Mouse (Mus musculus) retina, embryonic 14.5 days (tissue): Measurements from ENCODE around the gene Tmem245.
"Not testable (repeated sequence)": the region's sequence is repeated elsewhere in the genome, so short reads cannot be mapped to it uniquely, and the experiment has no call there.

ENCODE experiments used
- DNase-seq: peaks from one replicate; pipeline ENCODE4 v3.0.0-alpha.2; 2015; ENCODE audit warnings: low spot score

Tmem245 gene

GRCm38 (mm10) chr4:56926971-56927370 is 20.3 kb downstream of the Tmem245 start:
- DNase-seq, result no peak

DNA sequence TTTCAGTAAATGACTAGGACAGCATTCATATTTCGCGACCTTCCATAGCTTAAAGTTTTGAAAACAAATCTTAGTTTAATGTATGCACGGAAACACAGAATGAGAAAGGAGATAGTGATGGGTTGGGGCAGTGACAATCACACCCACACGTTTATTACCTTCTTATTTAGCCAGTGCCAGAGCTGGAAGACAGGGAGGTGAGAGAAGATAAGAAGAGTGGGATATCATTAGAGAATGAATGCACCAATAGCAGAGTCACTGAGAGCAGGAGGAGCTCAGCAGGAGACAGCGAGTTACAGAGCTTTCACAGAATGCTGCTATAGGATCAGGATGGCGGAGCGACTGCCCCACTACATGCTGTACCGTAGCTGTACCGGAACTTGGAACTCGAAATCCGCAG is 25.0 kb downstream of the Tmem245 start:
- DNase-seq, result no peak

DNA sequence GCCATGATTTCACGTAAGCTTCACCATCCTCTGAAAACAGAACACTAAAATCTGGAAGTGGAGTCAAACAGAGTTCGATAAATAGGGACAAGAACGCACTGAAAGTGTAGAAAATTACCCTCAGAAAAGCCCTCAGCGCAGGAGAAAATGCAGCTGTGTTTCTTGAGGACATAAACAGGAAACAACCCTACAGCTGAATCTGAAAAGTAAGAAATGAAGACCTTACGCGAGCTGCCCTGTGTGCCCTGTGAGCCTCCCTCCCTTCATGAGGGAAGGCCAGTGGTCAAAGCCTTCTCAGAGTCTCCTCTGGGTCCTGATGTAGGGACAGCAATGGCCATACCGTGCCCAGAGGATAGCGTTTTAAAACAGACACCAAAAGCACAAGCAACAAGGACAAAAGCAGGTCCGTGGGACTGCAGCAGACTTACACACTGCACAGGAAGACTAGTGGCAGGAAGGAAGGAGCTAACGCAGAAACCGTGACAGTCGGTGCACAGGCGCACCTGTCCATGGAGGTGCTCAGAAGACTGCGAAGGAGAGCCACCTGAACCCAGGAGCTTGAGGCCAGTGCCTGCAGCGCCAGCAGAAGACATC is 31.4 kb downstream of the Tmem245 start:
- DNase-seq, result no peak

DNA sequence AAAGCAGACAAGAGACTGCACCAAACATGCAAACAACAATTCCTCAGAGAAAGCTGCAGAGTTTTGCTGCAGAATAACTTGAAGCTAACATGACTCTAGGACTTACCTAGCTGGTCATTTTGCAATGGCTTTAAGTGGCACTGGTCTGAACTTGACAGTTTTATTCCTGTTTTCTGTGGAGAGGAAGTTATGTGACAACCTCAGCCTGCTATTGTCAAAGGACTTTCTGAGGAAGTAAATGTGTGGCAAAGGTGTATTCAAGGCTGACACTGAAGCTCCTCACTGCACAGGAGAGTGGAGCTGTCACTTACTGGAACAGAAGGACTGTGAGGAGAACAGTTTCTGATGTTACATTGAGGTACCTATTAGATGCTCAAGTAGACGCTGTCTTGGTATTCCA is 32.5 kb downstream of the Tmem245 start:
- no peak for DNase-seq

- no peak for DNase-seq
Observed at GRCm38 (mm10) chr4:56914338-56914737, 32.9 kb downstream of the Tmem245 start.

GRCm38 (mm10) chr4:56912382-56913001 is 34.7 kb downstream of the Tmem245 start:
- DNase-seq, result no peak

DNA sequence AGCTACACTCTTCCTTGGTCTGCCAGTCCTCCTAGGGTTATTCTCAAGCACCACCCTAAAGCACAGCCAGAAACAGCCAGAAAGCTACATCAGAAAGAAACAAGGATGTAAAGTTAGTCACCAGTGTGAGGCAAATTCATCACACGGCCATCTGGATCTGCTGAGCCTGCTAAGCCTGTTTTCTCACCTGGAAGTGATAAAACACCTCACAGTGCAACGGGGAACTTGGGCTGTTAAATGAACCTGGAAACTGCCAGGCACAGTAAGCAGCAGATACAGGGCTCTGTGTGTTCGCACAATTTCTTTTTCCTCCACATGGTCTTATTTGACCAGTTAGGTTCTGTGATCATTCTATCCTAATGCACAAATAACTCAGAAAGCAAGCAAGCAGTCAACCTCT is 37.7 kb downstream of the Tmem245 start:
- DNase-seq, result no peak

GRCm38 (mm10) chr4:56907671-56908070 is 39.6 kb downstream of the Tmem245 start:
- DNase-seq, result no peak

DNA sequence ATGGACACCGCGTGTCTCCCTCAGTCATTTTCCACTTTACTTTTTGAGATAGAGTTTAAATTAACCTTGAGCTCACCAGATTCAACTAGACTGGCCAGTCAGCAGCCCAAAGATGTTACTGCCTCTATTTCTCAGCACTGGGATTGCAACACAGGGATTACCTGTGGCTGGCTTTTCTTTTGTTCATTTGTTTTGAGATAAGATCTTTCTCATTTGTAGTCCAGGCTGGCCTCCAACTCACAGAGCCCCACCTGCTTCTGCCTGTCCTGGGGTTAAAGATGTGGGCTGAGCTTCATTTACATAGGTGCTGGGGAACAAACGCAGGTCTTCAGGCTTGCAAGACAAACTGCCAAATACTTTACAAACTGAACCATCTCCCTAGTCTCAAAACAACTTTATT is 40.3 kb downstream of the Tmem245 start:
- DNase-seq, result no peak

- DNase-seq, result no peak
Observed at GRCm38 (mm10) chr4:56905507-56905906, 41.7 kb downstream of the Tmem245 start.

DNA sequence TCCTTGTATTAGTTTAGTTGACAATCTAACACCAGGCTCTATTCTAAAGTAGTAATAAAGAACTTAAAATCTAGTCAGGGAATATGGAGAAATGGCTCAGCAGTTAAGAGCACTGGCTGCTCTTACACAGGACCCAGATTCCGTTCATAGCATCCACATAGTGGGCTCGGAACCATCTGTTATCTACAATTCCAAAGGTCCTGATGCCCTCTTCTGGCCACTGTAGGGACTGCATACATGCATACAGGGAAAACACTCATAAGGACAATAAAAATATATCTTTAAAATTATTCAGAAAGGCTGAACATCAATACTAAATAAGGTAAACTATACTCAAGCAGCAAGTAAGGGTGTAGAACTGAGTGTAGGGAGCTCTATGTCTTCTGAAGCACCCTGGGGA is 45.6 kb downstream of the Tmem245 start:
- peak; percentile 7 for DNase-seq

DNA sequence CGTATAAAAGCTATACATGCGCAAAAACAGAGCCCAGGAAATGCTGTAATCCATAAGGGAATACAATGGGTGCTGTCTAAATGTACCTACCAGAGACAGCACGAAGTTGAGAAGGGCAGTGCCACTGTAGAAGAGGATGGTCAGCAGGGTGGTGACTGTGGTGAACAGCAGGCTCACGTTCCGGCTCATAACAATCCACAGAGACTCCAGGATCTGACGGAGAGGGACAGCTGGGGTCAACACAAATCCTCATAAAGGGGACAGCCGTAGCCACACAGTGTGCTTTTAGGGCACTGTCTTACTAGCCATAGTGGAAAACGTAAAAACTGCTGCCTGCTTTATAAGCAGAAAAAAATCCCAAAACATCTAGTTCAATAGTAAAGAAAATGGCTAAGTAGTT is 48.0 kb downstream of the Tmem245 start:
- no peak for DNase-seq

DNA sequence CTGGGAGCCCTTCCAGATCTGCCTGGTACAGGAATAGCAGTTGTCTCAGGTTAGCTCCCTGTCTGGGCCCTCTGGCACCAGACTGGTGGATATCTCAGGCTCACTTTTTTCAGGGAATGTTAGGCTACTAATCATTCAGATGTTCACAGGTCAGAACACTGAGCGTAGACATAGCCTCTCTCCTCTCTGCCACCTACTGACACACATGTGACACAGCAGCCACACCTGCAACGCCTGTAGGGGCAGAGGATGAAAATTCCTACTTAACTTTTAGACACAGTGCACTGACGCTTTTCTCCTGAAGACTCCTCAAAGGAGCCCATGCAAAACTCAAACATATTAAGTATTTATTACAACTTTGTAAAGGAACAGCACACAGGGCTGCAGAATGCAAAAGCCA is 49.7 kb downstream of the Tmem245 start:
- DNase-seq, result no peak

- DNase-seq, result no peak
Observed at GRCm38 (mm10) chr4:56894196-56894595, 53.0 kb downstream of the Tmem245 start.

DNA sequence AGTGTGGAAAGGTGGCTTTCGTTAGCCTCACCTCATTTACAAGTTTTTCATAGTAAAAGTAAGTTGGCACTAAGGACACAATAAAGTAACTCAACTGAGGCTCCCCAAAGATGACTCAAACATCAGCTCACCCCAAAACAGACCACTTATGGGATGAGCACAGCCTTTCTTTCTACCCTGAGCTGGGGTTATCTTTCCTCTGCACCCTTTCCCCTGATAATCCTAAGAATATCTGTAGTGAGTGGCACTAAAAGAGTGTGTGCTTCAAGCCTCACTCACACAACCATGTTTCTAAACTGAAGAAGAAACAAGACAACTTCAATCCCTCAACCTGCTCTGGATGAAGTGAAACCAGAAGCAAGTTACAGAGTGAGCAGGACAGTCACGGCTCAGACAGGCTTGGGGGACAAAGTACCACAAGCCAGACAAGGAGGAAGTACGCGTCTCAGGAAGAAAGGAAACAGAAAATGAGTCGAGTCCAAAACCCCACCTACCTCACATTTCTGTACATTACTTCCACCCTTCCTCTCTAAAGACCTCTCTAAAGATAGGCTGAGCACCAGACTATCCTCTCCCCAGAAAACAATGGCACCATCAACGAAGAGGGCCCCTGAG is 54.6 kb downstream of the Tmem245 start:
- no peak for DNase-seq

DNA sequence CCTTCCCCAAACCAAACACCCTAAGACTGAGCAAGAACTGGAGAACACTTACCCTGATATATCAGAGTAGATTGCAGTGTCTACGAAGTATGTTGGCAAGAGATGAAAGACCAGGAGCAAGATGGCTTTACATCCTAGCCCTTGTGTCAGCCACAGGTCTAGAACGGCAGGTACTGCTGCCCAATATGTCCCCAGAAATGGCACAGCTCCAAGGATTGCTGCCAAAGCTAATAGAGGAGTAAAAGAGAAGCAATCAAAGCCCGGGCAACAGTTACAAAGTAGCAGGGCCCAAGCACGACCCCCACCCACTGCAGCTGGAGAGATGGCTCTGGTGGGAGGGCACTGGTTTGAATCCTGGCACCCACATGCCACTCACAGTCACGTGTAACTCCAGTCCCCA is 58.8 kb downstream of the Tmem245 start:
- no peak for DNase-seq

- no peak for DNase-seq
Observed at GRCm38 (mm10) chr4:56886286-56886979, 60.8 kb downstream of the Tmem245 start.

DNA sequence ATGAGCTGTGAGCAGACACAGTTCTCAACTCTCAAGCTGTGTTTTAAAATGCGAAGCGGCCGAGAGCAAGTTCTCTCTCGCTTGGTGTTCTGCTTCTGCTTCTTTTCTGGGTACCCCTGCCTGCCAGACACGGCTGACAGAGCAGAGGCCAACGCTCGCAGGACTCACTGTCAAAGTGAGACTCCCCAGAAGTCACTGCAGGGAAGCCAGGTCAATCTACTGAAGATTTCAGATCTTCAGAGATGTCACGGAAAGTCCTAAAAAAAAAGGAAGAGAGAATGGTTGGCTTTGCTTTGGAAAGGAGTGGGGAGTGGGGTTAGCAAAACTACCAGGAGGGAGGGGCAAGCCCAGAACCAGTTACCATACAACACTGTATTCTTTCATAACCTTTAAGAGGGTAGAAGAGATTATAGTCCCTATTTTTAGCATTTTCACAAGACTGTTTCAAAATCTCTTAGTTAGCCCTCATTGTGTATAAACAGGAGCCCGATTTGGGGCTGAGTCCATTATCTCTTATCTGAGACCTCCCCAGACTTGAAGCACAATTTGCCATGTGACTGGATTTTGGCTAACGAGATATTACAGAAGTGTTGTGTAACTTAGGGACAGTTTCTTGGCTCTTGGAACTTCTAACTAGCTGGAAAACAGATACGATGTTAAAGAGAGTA is 67.1 kb downstream of the Tmem245 start:
- DNase-seq, result no peak

GRCm38 (mm10) chr4:56878971-56879370 is 68.3 kb downstream of the Tmem245 start:
- DNase-seq, result no peak

DNA sequence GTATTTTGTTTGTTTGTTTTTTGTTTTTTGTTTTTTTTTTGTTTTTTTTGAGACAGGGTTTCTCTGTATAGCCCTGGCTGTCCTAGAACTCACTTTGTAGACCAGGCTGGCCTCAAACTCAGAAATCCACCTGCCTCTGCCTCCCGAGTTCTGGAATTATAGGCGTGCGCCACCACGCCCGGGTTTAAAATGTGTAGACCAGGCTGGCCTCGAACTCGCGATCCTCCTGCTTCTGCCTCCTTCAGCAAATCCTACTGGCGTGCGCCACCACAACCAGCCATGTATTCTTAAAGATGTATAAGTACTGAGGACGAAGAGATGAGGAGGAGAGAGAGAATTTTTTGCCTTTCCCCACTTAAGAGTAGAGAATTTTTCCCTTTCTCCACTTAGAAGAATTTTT is 76.7 kb downstream of the Tmem245 start:
- not testable (repeated sequence) for DNase-seq

DNA sequence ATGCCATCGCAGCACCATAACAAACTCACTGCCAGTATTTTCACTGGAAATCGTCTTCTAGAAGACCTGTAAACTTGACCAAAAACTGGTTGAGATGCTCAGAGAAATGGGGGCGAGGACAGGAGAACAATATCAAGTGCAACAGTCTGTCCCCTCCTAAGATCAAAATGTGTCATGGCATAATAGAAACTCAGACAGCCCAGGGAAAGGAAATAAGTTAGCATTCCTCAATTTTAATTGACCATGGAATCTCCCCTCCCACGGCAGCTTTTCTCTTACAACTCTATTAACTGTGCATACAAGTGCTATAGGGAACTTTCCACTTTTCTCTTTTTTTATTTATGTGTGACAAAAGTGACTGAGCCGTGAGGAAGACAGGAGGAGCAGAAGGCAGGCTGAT is 79.5 kb downstream of the Tmem245 start:
- DNase-seq, result no peak

- DNase-seq, result peak; percentile 41
Observed at GRCm38 (mm10) chr4:56865971-56866370, 81.3 kb downstream of the Tmem245 start.
